Mouse (Mus musculus): ENCODE results near the gene Rftn1. TPM values are rescaled to one million over a fixed set of nuclear protein-coding genes. Genes with fewer than 3 reads are reported as not detected.

Rftn1 gene
- total and polyA plus RNA-seq, 3 experiments: 52.5 to 80.6 (median 60.5) TPM

GRCm38 (mm10) chr17:50037416-50037815, 153.1 kb downstream of the Rftn1 start:
- H3K9ac ChIP-seq (ENCODE audit: insufficient read depth, low read depth): no peak overlapping the region
- TF ChIP-seq CTCF (conservative IDR thresholded peaks at IDR 0.05 in 1 of 2, IDR thresholded peaks at IDR 0.05 in 1 of 2; ENCODE audit: low read depth in 2 of 2, low read length in 2 of 2) (no peak), ETS1 (conservative IDR thresholded peaks at IDR 0.05; ENCODE audit: low read depth, low read length) (no peak), ZKSCAN1 (IDR thresholded peaks at IDR 0.05; ENCODE audit: borderline replicate concordance, low read depth, low read length) (no peak), SMC3 (IDR thresholded peaks at IDR 0.05; ENCODE audit: low read depth, low read length) (no peak), MXI1 (IDR thresholded peaks at IDR 0.05; ENCODE audit: low read depth, low read length) (no peak), SIN3A (IDR thresholded peaks at IDR 0.05; ENCODE audit: low read length) (no peak), ZMIZ1 (IDR thresholded peaks at IDR 0.05; ENCODE audit: low read depth, low read length) (no peak), RCOR1 (conservative IDR thresholded peaks at IDR 0.05; ENCODE audit: low read depth, low read length) (no peak)
- no peak overlapping the region for H3K4me3 ChIP-seq (replicated peaks in 1 of 3; ENCODE audit: low read depth in 2 of 3, low read length in 2 of 3, poor library complexity in 1 of 3)
- DNase-seq (ENCODE audit: extremely low read depth): no peak
- H3K27ac ChIP-seq (ENCODE audit: insufficient read depth, low read depth): no peak overlapping the region
- H3K79me2 ChIP-seq (replicated peaks; ENCODE audit: control insufficient read depth, extremely low read depth, insufficient read depth, poor library complexity, severe bottlenecking): no peaks in the 10 kb centered on the region
- H3K36me3 ChIP-seq (replicated peaks in 1 of 2; ENCODE audit: control insufficient read depth in 1 of 2, insufficient read depth in 1 of 2, low read length in 1 of 2): peaks cover 37 to 83% of the 10 kb centered on the region in 2 experiments
- dilution Hi-C loops (cut with MboI; ENCODE audit: extremely low pct_ligation_motif_present, extremely low pct_unique_long_range_greater_than_20kb, low sequenced_read_pairs) (no loop called here), in situ Hi-C loops (cut with MboI; ENCODE audit: low pct_ligation_motif_present, low pct_unique_long_range_greater_than_20kb, low sequenced_read_pairs) (no loop called here)
- H3K9me3 ChIP-seq (replicated peaks; ENCODE audit: low read length): peaks cover 6% of the 10 kb centered on the region
- no peak overlapping the region for H3K4me2 ChIP-seq (ENCODE audit: insufficient read depth, low read depth, poor library complexity, severe bottlenecking)
- no peaks in the 10 kb centered on the region for H3K27me3 ChIP-seq (replicated peaks)
- peaks cover 0 to 27% of the 10 kb centered on the region in 2 experiments for H3K4me1 ChIP-seq (ENCODE audit: control insufficient read depth in 1 of 2, insufficient read depth in 2 of 2)

DNA sequence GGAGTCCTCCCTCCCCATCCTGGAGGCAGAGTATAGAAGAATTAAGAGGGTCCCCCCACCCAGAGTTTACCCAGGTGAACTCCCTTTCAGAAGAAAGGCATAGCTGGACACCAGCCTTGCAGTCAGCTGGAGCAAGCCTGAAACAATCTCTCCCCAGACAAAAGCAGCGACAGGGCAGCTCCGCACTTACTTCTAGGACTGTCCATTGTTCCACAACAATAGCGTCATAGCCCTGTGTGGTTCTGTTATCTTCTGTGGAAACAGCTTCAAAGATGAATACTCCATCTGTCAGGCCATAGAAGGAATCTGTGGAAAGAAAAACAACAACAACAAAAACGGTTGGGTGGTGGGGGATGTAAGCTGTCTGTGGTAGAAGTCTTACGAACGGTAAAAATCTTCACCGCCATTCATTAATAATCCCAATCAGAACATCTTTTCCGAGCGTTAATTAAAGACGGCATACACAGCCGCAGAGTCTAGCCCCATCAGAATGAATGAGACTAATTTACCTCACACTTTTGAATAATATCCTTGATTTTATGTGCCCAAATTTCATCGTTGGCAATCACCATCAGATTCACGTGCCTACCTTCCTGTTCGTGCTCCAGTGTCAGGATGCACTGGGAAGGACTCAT, 153.6 kb downstream of the Rftn1 start:
- H3K36me3 ChIP-seq (replicated peaks in 1 of 2; ENCODE audit: control insufficient read depth in 1 of 2, insufficient read depth in 1 of 2, low read length in 1 of 2): peaks cover 38 to 83% of the 10 kb centered on the region in 2 experiments
- DNase-seq (ENCODE audit: extremely low read depth): no peak
- no peaks in the 10 kb centered on the region for H3K27me3 ChIP-seq (replicated peaks)
- no peaks in the 10 kb centered on the region for H3K79me2 ChIP-seq (replicated peaks; ENCODE audit: control insufficient read depth, extremely low read depth, insufficient read depth, poor library complexity, severe bottlenecking)
- dilution Hi-C loops (cut with MboI; ENCODE audit: extremely low pct_ligation_motif_present, extremely low pct_unique_long_range_greater_than_20kb, low sequenced_read_pairs) (no loop called here), in situ Hi-C loops (cut with MboI; ENCODE audit: low pct_ligation_motif_present, low pct_unique_long_range_greater_than_20kb, low sequenced_read_pairs) (no loop called here)
- H3K9me3 ChIP-seq (replicated peaks; ENCODE audit: low read length): peaks cover 7% of the 10 kb centered on the region
- H3K27ac ChIP-seq (ENCODE audit: insufficient read depth, low read depth): no peak overlapping the region
- H3K4me1 ChIP-seq (ENCODE audit: control insufficient read depth in 1 of 2, insufficient read depth in 2 of 2): peaks cover 0 to 27% of the 10 kb centered on the region in 2 experiments
- H3K4me3 ChIP-seq (replicated peaks in 1 of 3; ENCODE audit: low read depth in 2 of 3, low read length in 2 of 3, poor library complexity in 1 of 3): no peak overlapping the region
- H3K4me2 ChIP-seq (ENCODE audit: insufficient read depth, low read depth, poor library complexity, severe bottlenecking): no peak overlapping the region
- TF ChIP-seq POLR2AphosphoS2 (IDR thresholded peaks at IDR 0.05; ENCODE audit: low read depth, low read length) (no peak), MYC (IDR thresholded peaks at IDR 0.05; ENCODE audit: low read depth, low read length) (no peak), IRF4 (IDR thresholded peaks at IDR 0.05; ENCODE audit: low read depth, low read length) (no peak), SIN3A (IDR thresholded peaks at IDR 0.05; ENCODE audit: low read length) (no peak), CHD1 (IDR thresholded peaks at IDR 0.05; ENCODE audit: low read depth, low read length) (no peak), E2F4 (IDR thresholded peaks at IDR 0.05; ENCODE audit: insufficient replicate concordance, low read depth, low read length) (no peak), PAX5 (IDR thresholded peaks at IDR 0.05; ENCODE audit: low read length) (no peak), JUN (IDR thresholded peaks at IDR 0.05; ENCODE audit: insufficient read depth, low read depth, low read length) (no peak), KAT2A (IDR thresholded peaks at IDR 0.05; ENCODE audit: insufficient replicate concordance, low read length) (no peak), NRF1 (IDR thresholded peaks at IDR 0.05; ENCODE audit: low read depth, low read length) (no peak), NELFE (IDR thresholded peaks at IDR 0.05; ENCODE audit: low read depth, low read length) (no peak)
- H3K9ac ChIP-seq (ENCODE audit: insufficient read depth, low read depth): no peak overlapping the region
